8 mouse cellular contexts compared by ENCODE assay signal in genomic region chr12:79993821-79994571, GRCm38 (mm10).
DNase-seq lines count a peak whose midpoint lies in the region; ATAC-seq lines count a peak whose summit lies in the region.

No protein-coding gene starts in this region.

- H3K27ac ChIP-seq in kidney, embryonic 14.5 days (ENCODE audit: low read depth, low read length), result peak overlapping the region; percentile 91
- peak overlapping the region; percentile 48 for H3K27ac ChIP-seq in hindbrain, embryonic 13.5 days

- WGBS in kidney, embryonic 14.5 days, result 46% methylated on average over 5 of the region's 5 CpGs
- 75% methylated on average over 5 of the region's 5 CpGs for WGBS in hindbrain, embryonic 13.5 days

- no peak overlapping the region for H3K4me3 ChIP-seq in kidney, embryonic 14.5 days (ENCODE audit: low read length)
- H3K4me3 ChIP-seq in hindbrain, embryonic 13.5 days, result no peak overlapping the region

- H3K4me2 ChIP-seq in kidney, embryonic 14.5 days (replicated peaks; ENCODE audit: low read depth, low read length), result no peak overlapping the region
- H3K4me2 ChIP-seq in hindbrain, embryonic 13.5 days, result no peak overlapping the region

- H3K4me1 ChIP-seq in kidney, embryonic 14.5 days (ENCODE audit: control insufficient read depth, insufficient read depth, low read length), result peaks cover 33% of the 10 kb centered on the region
- H3K4me1 ChIP-seq in hindbrain, embryonic 13.5 days (replicated peaks), result peaks cover 38% of the 10 kb centered on the region

- no peaks in the 10 kb centered on the region for H3K27me3 ChIP-seq in kidney, embryonic 14.5 days (ENCODE audit: control insufficient read depth, insufficient read depth, low read length)
- H3K27me3 ChIP-seq in hindbrain, embryonic 13.5 days, result no peaks in the 10 kb centered on the region

- H3K9ac ChIP-seq in kidney, embryonic 14.5 days (ENCODE audit: low read depth, low read length), result no peak overlapping the region
- no peak overlapping the region for H3K9ac ChIP-seq in hindbrain, embryonic 13.5 days

- H3K9me3 ChIP-seq in kidney, embryonic 14.5 days (ENCODE audit: control insufficient read depth, low read length), result no peaks in the 10 kb centered on the region
- H3K9me3 ChIP-seq in hindbrain, embryonic 13.5 days, result no peaks in the 10 kb centered on the region

- peak; percentile 95 for ATAC-seq in kidney, embryonic 14.5 days (ENCODE audit: low FRiP score, low TSS enrichment)
- ATAC-seq in hindbrain, embryonic 13.5 days (ENCODE audit: low FRiP score), result no peak

- DNase-seq in kidney, adult 9 months, result no peak
- DNase-seq in embryo, embryonic 10.5 days (ENCODE audit: low spot score), result peak; percentile 47
- peak; percentile 75 for DNase-seq in lung, postnatal 10 days
- DNase-seq in right cerebral cortex, adult 2 months (ENCODE audit: low spot score in 2 of 2), result no peak
- DNase-seq in urinary bladder, postnatal 25 days (ENCODE audit: low spot score), result no peak
- DNase-seq in retina, postnatal 1 day, result no peak

- H3K36me3 ChIP-seq in kidney, embryonic 14.5 days (ENCODE audit: control insufficient read depth, insufficient read depth, low read length), result no peaks in the 10 kb centered on the region
- H3K36me3 ChIP-seq in hindbrain, embryonic 13.5 days, result no peaks in the 10 kb centered on the region

Comparison
In these comparisons a context has a peak if more than half of its experiments do, and no peak if none do; other contexts are left out.
1. DNase-seq: peak in embryo, embryonic 10.5 days (single experiment) and lung, postnatal 10 days (single experiment); none in kidney, adult 9 months (single experiment), right cerebral cortex, adult 2 months (0 of 2), urinary bladder, postnatal 25 days (single experiment) and retina, postnatal 1 day (single experiment).